In genomic region chr10:31447083-31447482, GRCm38 (mm10) we compare ENCODE assay signal across 27 mouse cellular contexts. TPM values are rescaled to one million over a fixed set of nuclear protein-coding genes. Genes with fewer than 3 reads are reported as not detected.
"Had no signal": no experiment of that assay in that cellular context is flagged by ENCODE, and none has a peak within 500 bp of the region (broad histone marks: within the 10 kb centered on the region; RNA-seq: fewer than 3 reads in every experiment).

No protein-coding gene starts in this region.

- H3K4me3 ChIP-seq: heart, embryonic 10.5 days; heart, embryonic 12.5 days; hindbrain, embryonic 10.5 days; hindbrain, embryonic 12.5 days; intestine, embryonic 15.5 days; layer of hippocampus, adult 2 months; limb, embryonic 10.5 days; limb, embryonic 12.5 days; liver, embryonic 13.5 days had no signal

- H3K4me2 ChIP-seq: heart, embryonic 12.5 days; hindbrain, embryonic 12.5 days; hindbrain, embryonic 14.5 days; intestine, embryonic 15.5 days; limb, embryonic 12.5 days; liver, embryonic 11.5 days; liver, embryonic 13.5 days had no signal

- H3K9me3 ChIP-seq: heart, embryonic 10.5 days; heart, embryonic 12.5 days; hindbrain, embryonic 10.5 days; hindbrain, embryonic 12.5 days; intestine, embryonic 15.5 days; limb, embryonic 10.5 days; limb, embryonic 12.5 days; liver, embryonic 13.5 days had no signal

- ATAC-seq: hindbrain, embryonic 16.5 days; inflammation-experienced regulatory T-cells, adult 6 months; intestine, embryonic 15.5 days; intestine, postnatal 0 days had no signal

- DNase-seq: gastrocnemius, postnatal 10 days; gastrocnemius, postnatal 25 days; heart, adult 18-20 months; heart, postnatal 10 days; heart, postnatal 4 days; kidney, adult 18-20 months; kidney, adult 8-10 months; kidney, postnatal 10 days; kidney, postnatal 25 days; kidney, postnatal 4 days; liver; liver, embryonic 13.5 days had no signal

- H3K36me3 ChIP-seq: heart, embryonic 10.5 days; heart, embryonic 12.5 days; hindbrain, embryonic 10.5 days; hindbrain, embryonic 12.5 days; intestine, embryonic 15.5 days; limb, embryonic 10.5 days; limb, embryonic 12.5 days; liver, embryonic 13.5 days had no signal

- H3K4me1 ChIP-seq: intestine, embryonic 15.5 days; limb, embryonic 12.5 days; liver, embryonic 13.5 days had no signal

- H3K27me3 ChIP-seq: heart, embryonic 12.5 days; intestine, embryonic 15.5 days; limb, embryonic 12.5 days had no signal

- H3K27ac ChIP-seq: heart, embryonic 10.5 days; hindbrain, embryonic 10.5 days; hindbrain, embryonic 12.5 days; hindbrain, embryonic 14.5 days; intestine, embryonic 15.5 days; layer of hippocampus, adult 2 months; left cerebral cortex, adult 2 months; limb, embryonic 10.5 days; limb, embryonic 12.5 days; liver, embryonic 13.5 days had no signal

- H3K9ac ChIP-seq: heart, embryonic 12.5 days; hindbrain, embryonic 12.5 days; hindbrain, embryonic 14.5 days; intestine, embryonic 15.5 days; limb, embryonic 12.5 days; liver, embryonic 13.5 days had no signal

RNA-seq across cellular contexts. Expression of gene Tpd52l1, which starts 1.3 kb away (rescaled TPM):
- total RNA-seq: granulocyte monocyte progenitor cell, adult 5-6 weeks had no signal
- polyA plus RNA-seq: inflammation-experienced regulatory T-cells, adult 6 months had no signal
